Mouse (Mus musculus) hematopoietic multipotent progenitor cell, adult 10-12 weeks (in vitro differentiated cells): ENCODE data around the gene Mfsd6l. TPM values are rescaled to one million over a fixed set of nuclear protein-coding genes. Genes with fewer than 3 reads are reported as not detected.

Experiments used
- polyA plus RNA-seq: library from polyadenylated mRNA; stranded (reverse); fragments of >175 nt; gene quantifications from 2 replicates; pipeline ENCODE4 v1.2.3, GENCODE M21; 2012; ENCODE audit warnings: low replicate concordance

Mfsd6l gene
- 0.09 and 0.34 TPM in 2 replicates for polyA plus RNA-seq

DNA sequence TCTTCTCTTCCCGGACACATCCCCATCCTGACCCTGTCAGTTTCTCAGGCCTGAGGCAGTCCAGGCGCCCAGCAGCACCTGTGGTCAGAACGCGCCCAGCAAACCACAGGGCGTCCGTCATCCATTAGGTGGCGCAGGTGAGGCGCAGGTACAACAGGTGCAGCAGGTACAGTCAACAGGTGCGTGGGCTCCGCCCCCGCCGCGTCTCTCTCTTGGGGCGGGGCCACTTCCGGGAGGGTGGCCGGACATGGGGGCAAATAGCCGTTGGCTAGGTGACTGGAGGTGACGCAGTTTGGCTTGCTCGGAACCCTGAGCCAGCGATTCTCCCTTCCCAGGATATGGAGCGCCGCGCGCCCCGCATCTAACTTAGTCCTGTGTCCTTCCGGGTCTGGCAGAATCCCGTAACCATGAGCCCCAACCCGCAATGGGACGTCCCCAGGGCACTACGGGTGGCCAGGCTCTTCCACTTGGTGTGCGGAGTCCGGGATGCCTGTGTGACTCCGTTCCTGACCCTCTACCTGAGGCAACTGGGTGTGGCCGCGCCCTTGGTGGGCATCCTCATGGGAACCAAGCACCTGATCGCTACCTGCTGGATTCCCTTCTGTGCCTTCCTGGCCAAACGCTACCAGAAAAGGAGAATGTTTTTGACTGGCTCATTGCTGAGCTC lies at the start of gene Mfsd6l:
Gene Mfsd6l (plus strand): TSS at position 269 of the 667 bp plus-strand sequence.

DNA sequence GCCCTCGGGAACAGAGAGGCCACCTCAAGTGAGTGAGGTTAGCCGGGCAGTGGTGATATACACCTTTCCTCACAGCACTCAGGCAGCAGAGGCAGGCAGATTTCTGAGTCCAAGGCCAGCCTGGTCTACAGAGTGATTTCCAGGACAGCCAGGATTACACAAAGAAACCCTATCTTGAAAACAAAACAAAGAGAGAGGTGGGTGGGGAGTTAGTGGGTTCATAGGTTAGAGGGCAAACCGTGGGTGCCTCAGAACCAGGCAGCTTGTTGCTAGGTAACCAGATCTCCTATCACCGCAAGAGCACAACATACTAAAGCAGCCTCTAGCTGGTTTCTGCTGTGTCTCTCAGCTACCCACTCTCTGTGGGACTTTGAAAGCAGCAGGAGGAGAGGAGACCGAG lies 30.7 kb downstream of the Mfsd6l start, which contains the start of gene Ccdc42:
Gene Ccdc42 (plus strand): TSS at position 301 of the 400 bp plus-strand sequence.

Other genes starting within 250 kb of the Mfsd6l start
- gene Ntn1, start 155.4 kb upstream of the Mfsd6l start, polyA plus RNA-seq = 0.27 and 1.4 TPM in 2 replicates
- 97.7 and 276 TPM in 2 replicates for gene Pik3r5, start 124.1 kb upstream of the Mfsd6l start, polyA plus RNA-seq
- 3.0 and 5.9 TPM in 2 replicates for gene Pik3r6, start 53.2 kb upstream of the Mfsd6l start, polyA plus RNA-seq
- not detected in 2 replicates for gene Ccdc42, start 30.8 kb downstream of the Mfsd6l start, polyA plus RNA-seq
- gene Myh10, start 135.4 kb downstream of the Mfsd6l start, polyA plus RNA-seq = 0.52 and 9.9 TPM in 2 replicates